17 mouse cellular contexts compared by ENCODE assay signal in genomic region chr7:142374413-142375015, GRCm38 (mm10). TPM values are rescaled to one million over a fixed set of nuclear protein-coding genes. Genes with fewer than 3 reads are reported as not detected.
DNase-seq lines count a peak whose midpoint lies in the region; ATAC-seq lines count a peak whose summit lies in the region.
"Had no signal": no experiment of that assay in that cellular context is flagged by ENCODE, and none has a peak within 500 bp of the region (broad histone marks: within the 10 kb centered on the region; RNA-seq: fewer than 3 reads in every experiment).

No protein-coding gene starts in this region.

- H3K27ac ChIP-seq in liver, embryonic 12.5 days = no peak overlapping the region
- H3K27ac ChIP-seq in heart, embryonic 15.5 days = peak overlapping the region; percentile 18; the same call in 1 of the 2 replicates
- no peak overlapping the region for H3K27ac ChIP-seq in midbrain, embryonic 11.5 days (ENCODE audit: low read depth, low read length)
- H3K27ac ChIP-seq: hindbrain, embryonic 10.5 days; limb, embryonic 12.5 days; neural tube, embryonic 15.5 days had no signal

- H3K9ac ChIP-seq in liver, embryonic 12.5 days = peak overlapping the region; percentile 4; the same call in 1 of the 2 replicates
- H3K9ac ChIP-seq in heart, embryonic 15.5 days = no peak overlapping the region
- H3K9ac ChIP-seq in midbrain, embryonic 11.5 days (ENCODE audit: low read length) = no peak overlapping the region
- H3K9ac ChIP-seq: limb, embryonic 12.5 days; neural tube, embryonic 15.5 days had no signal

- 82% methylated on average over 5 of the region's 5 CpGs for WGBS in liver, embryonic 12.5 days (ENCODE audit: insufficient replicate concordance)
- WGBS in heart, embryonic 15.5 days = 71% methylated on average over 5 of the region's 5 CpGs
- WGBS in midbrain, embryonic 11.5 days = 90% methylated on average over 5 of the region's 5 CpGs

- no peak overlapping the region for H3K4me2 ChIP-seq in liver, embryonic 12.5 days
- H3K4me2 ChIP-seq in heart, embryonic 15.5 days = no peak overlapping the region
- H3K4me2 ChIP-seq in midbrain, embryonic 11.5 days = no peak overlapping the region
- H3K4me2 ChIP-seq: limb, embryonic 12.5 days; neural tube, embryonic 15.5 days had no signal

- peaks cover 49% of the 10 kb centered on the region for H3K27me3 ChIP-seq in liver, embryonic 12.5 days (replicated peaks)
- peaks cover 19% of the 10 kb centered on the region for H3K27me3 ChIP-seq in heart, embryonic 15.5 days
- peaks cover 23% of the 10 kb centered on the region for H3K27me3 ChIP-seq in midbrain, embryonic 11.5 days (ENCODE audit: control insufficient read depth, insufficient read depth, low read length)
- H3K27me3 ChIP-seq: Patski had no signal

- H3K4me3 ChIP-seq in liver, embryonic 12.5 days = no peak overlapping the region
- no peak overlapping the region for H3K4me3 ChIP-seq in heart, embryonic 15.5 days
- no peak overlapping the region for H3K4me3 ChIP-seq in midbrain, embryonic 11.5 days (ENCODE audit: low read depth, low read length)
- H3K4me3 ChIP-seq: erythroblast, embryonic 14.5 days; hindbrain, embryonic 10.5 days; limb, embryonic 12.5 days; neural tube, embryonic 15.5 days had no signal

- ATAC-seq in liver, embryonic 12.5 days = no peak
- ATAC-seq in heart, embryonic 15.5 days (replicated peaks; ENCODE audit: insufficient number of reproducible peaks, insufficient read depth, low FRiP score, low read depth) = no peak
- no peak for ATAC-seq in midbrain, embryonic 11.5 days (ENCODE audit: low FRiP score)

- H3K4me1 ChIP-seq in liver, embryonic 12.5 days = peaks cover 93% of the 10 kb centered on the region
- H3K4me1 ChIP-seq in heart, embryonic 15.5 days (replicated peaks) = peaks cover 43% of the 10 kb centered on the region
- H3K4me1 ChIP-seq in midbrain, embryonic 11.5 days (ENCODE audit: control insufficient read depth, insufficient read depth, low read length) = peaks cover 8% of the 10 kb centered on the region; the same call in 1 of the 2 replicates

- no peaks in the 10 kb centered on the region for H3K9me3 ChIP-seq in liver, embryonic 12.5 days (replicated peaks)
- H3K9me3 ChIP-seq in heart, embryonic 15.5 days (replicated peaks) = no peaks in the 10 kb centered on the region
- no peaks in the 10 kb centered on the region for H3K9me3 ChIP-seq in midbrain, embryonic 11.5 days (ENCODE audit: control insufficient read depth, low read length)
- H3K9me3 ChIP-seq: hindbrain, embryonic 10.5 days; limb, embryonic 12.5 days; neural tube, embryonic 15.5 days had no signal

- peaks cover 51% of the 10 kb centered on the region for H3K36me3 ChIP-seq in liver, embryonic 12.5 days
- H3K36me3 ChIP-seq in heart, embryonic 15.5 days = peaks cover 38% of the 10 kb centered on the region
- peaks cover 10% of the 10 kb centered on the region; the same call in 1 of the 2 replicates for H3K36me3 ChIP-seq in midbrain, embryonic 11.5 days (ENCODE audit: control insufficient read depth, insufficient read depth, low read length)

- DNase-seq in cerebellum, adult 9-11 months = peak; percentile 65
- DNase-seq in cerebellum, adult 8-10 months = no peak
- no peak for DNase-seq in liver
- no peak for DNase-seq in B cell, adult 2 months
- no peak for DNase-seq in layer of hippocampus, adult 9-10 months (ENCODE audit: low spot score)
- DNase-seq in midbrain, embryonic 11.5 days (ENCODE audit: low spot score, missing footprints) = no peak
- DNase-seq: adrenal gland, postnatal 10 days; lung, postnatal 10 days; thymus, postnatal 14 days had no signal

RNA-seq across cellular contexts. Expression of gene Ifitm10, which starts 1.0 kb away (rescaled TPM):
- 1.5 and 2.5 TPM in 2 replicates for polyA plus RNA-seq in liver, embryonic 12.5 days (2016; fragmentation: Nextera tagmentation; extraction: Ambion mirVana)
- polyA plus RNA-seq in heart, embryonic 15.5 days (2015; fragmentation: Nextera tagmentation; extraction: Ambion mirVana) = 4.7 and 5.5 TPM in 2 replicates
- polyA plus RNA-seq in midbrain, embryonic 11.5 days (2014; fragmentation: Nextera tagmentation; extraction: Ambion mirVana) = 0.18 and 0.40 TPM in 2 replicates

RNA-seq across cellular contexts. Expression of gene Gm49369, which starts 8.0 kb away (rescaled TPM):
- polyA plus RNA-seq in liver, embryonic 12.5 days (2016; fragmentation: Nextera tagmentation; extraction: Ambion mirVana) = 1.4 TPM in 1 of 2 replicates, not detected in the other
- polyA plus RNA-seq in heart, embryonic 15.5 days (2015; fragmentation: Nextera tagmentation; extraction: Ambion mirVana) = 1.2 TPM in 1 of 2 replicates, not detected in the other
- 0.79 and 0.93 TPM in 2 replicates for polyA plus RNA-seq in midbrain, embryonic 11.5 days (2014; fragmentation: Nextera tagmentation; extraction: Ambion mirVana)
- polyA plus RNA-seq: midbrain, postnatal 0 days; neural tube, embryonic 15.5 days had no signal

RNA-seq across cellular contexts. Expression of gene Ctsd, which starts 13.3 kb away (rescaled TPM):
- 289 and 295 TPM in 2 replicates for polyA plus RNA-seq in liver, embryonic 12.5 days (2016; fragmentation: Nextera tagmentation; extraction: Ambion mirVana)
- 389 and 487 TPM in 2 replicates for polyA plus RNA-seq in heart, embryonic 15.5 days (2015; fragmentation: Nextera tagmentation; extraction: Ambion mirVana)
- polyA plus RNA-seq in midbrain, embryonic 11.5 days (2014; fragmentation: Nextera tagmentation; extraction: Ambion mirVana) = 166 and 169 TPM in 2 replicates
